ENCODE assay signal across 32 mouse cellular contexts in genomic region chr17:55288589-55288988, GRCm38 (mm10).
"Had no signal": no experiment of that assay in that cellular context is flagged by ENCODE, and none has a peak within 500 bp of the region (broad histone marks: within the 10 kb centered on the region; RNA-seq: fewer than 3 reads in every experiment).

No protein-coding gene starts in this region.

- H3K27ac ChIP-seq: heart, embryonic 13.5 days; heart, embryonic 15.5 days; hindbrain, embryonic 10.5 days; hindbrain, embryonic 12.5 days; hindbrain, embryonic 13.5 days; hindbrain, embryonic 14.5 days; hindbrain, embryonic 15.5 days; hindbrain, postnatal 0 days; intestine, embryonic 15.5 days; kidney, embryonic 15.5 days; kidney, postnatal 0 days; layer of hippocampus, adult 2 months; left cerebral cortex, adult 2 months had no signal

- H3K9ac ChIP-seq: heart, embryonic 13.5 days; heart, embryonic 15.5 days; hindbrain, embryonic 12.5 days; hindbrain, embryonic 13.5 days; hindbrain, embryonic 14.5 days; hindbrain, embryonic 15.5 days; intestine, embryonic 15.5 days; kidney, embryonic 15.5 days had no signal

- H3K9me3 ChIP-seq: heart, embryonic 13.5 days; heart, embryonic 15.5 days; hindbrain, embryonic 10.5 days; hindbrain, embryonic 12.5 days; hindbrain, embryonic 13.5 days; hindbrain, embryonic 15.5 days; intestine, embryonic 15.5 days; kidney, embryonic 15.5 days had no signal

- H3K4me2 ChIP-seq: heart, embryonic 13.5 days; heart, embryonic 15.5 days; hindbrain, embryonic 12.5 days; hindbrain, embryonic 13.5 days; hindbrain, embryonic 14.5 days; hindbrain, embryonic 15.5 days; intestine, embryonic 15.5 days; kidney, embryonic 15.5 days had no signal

- H3K4me3 ChIP-seq: heart, embryonic 13.5 days; heart, embryonic 15.5 days; hindbrain, embryonic 10.5 days; hindbrain, embryonic 12.5 days; hindbrain, embryonic 13.5 days; hindbrain, embryonic 15.5 days; intestine, embryonic 15.5 days; kidney, embryonic 15.5 days; layer of hippocampus, adult 2 months; left cerebral cortex, adult 2 months had no signal

- H3K4me1 ChIP-seq: heart, embryonic 13.5 days; heart, embryonic 15.5 days; hindbrain, embryonic 10.5 days; hindbrain, embryonic 12.5 days; hindbrain, embryonic 13.5 days; hindbrain, embryonic 15.5 days; intestine, embryonic 15.5 days; kidney, embryonic 15.5 days had no signal

- ATAC-seq: hindbrain, embryonic 16.5 days; hindbrain, postnatal 0 days; inflammation-experienced regulatory T-cells, adult 6 months; intestine, embryonic 15.5 days; intestine, embryonic 16.5 days; intestine, postnatal 0 days had no signal

- H3K27me3 ChIP-seq: heart, embryonic 13.5 days; heart, embryonic 15.5 days; hindbrain, embryonic 12.5 days; hindbrain, embryonic 13.5 days; hindbrain, embryonic 15.5 days; intestine, embryonic 15.5 days; kidney, embryonic 15.5 days had no signal

- H3K36me3 ChIP-seq: heart, embryonic 13.5 days; heart, embryonic 15.5 days; hindbrain, embryonic 10.5 days; hindbrain, embryonic 12.5 days; hindbrain, embryonic 13.5 days; hindbrain, embryonic 15.5 days; intestine, embryonic 15.5 days; kidney, embryonic 15.5 days had no signal

- DNase-seq: heart, postnatal 10 days; heart, postnatal 14 days; heart, postnatal 36 days; heart, postnatal 4 days; kidney, adult 11 months; kidney, adult 2 months; kidney, adult 8-10 months; kidney, adult 9 months; kidney, postnatal 10 days; kidney, postnatal 14 days; kidney, postnatal 25 days; kidney, postnatal 36 days; kidney, postnatal 4 days; layer of hippocampus, adult 9-11 months; layer of hippocampus, postnatal 36 days had no signal
